Mouse (Mus musculus) MEL (cell line): ENCODE results near the gene Grb10. TPM values are rescaled to one million over a fixed set of nuclear protein-coding genes. Genes with fewer than 3 reads are reported as not detected.

Experiments used
- DNase-seq: peaks from one replicate; pipeline ENCODE4 v3.0.0; 2011; ENCODE audit warnings: low read depth, low spot score
- H3K27ac ChIP-seq: 2 replicates; pipeline ENCODE4 v1.5.1; 2012; ENCODE audit warnings: low read depth, mild to moderate bottlenecking, control low read depth, low read length, moderate library complexity; ENCODE audit not compliant: control insufficient read depth
- H3K27me3 ChIP-seq, 2 experiments: fragments of 150-350 bp in 1 of 2; sonication (generic) in 1 of 2; 2 replicates each; pipeline ENCODE4 v1.6.1; 2012; ENCODE audit warnings: low read length in 2 of 2, mild to moderate bottlenecking in 2 of 2, improper control_type of control experiment in 1 of 2, moderate library complexity in 1 of 2; ENCODE audit not compliant: insufficient read depth in 2 of 2, control insufficient read depth in 1 of 2
- H3K36me3 ChIP-seq, 2 experiments: 2 replicates each; pipeline ENCODE4 v1.6.1; 2012 to 2014; ENCODE audit warnings: low read length in 2 of 2, improper control_type of control experiment in 1 of 2, inconsistent platforms in 1 of 2, mild to moderate bottlenecking in 1 of 2; ENCODE audit not compliant: insufficient read depth in 2 of 2, control insufficient read depth in 1 of 2
- H3K4me1 ChIP-seq, 2 experiments: fragments of 150-350 bp in 1 of 2; sonication (generic) in 1 of 2; 2 replicates each; pipeline ENCODE4 v1.6.1; 2012; ENCODE audit warnings: low read length in 2 of 2, improper control_type of control experiment in 1 of 2, mild to moderate bottlenecking in 1 of 2; ENCODE audit not compliant: insufficient read depth in 2 of 2, control insufficient read depth in 1 of 2
- H3K4me3 ChIP-seq, 2 experiments: fragments of 150-350 bp in 1 of 2; sonication (generic) in 1 of 2; 2 replicates each; pipeline ENCODE4 v1.5.1; 2012; ENCODE audit warnings: low read depth in 2 of 2, low read length in 2 of 2, mild to moderate bottlenecking in 2 of 2, moderate library complexity in 2 of 2, control low read depth in 1 of 2, improper control_type of control experiment in 1 of 2; ENCODE audit not compliant: control insufficient read depth in 1 of 2, insufficient read depth in 1 of 2
- H3K79me2 ChIP-seq: 2 replicates; pipeline ENCODE4 v1.6.1; 2012; ENCODE audit warnings: mild to moderate bottlenecking, low read length, moderate library complexity; ENCODE audit not compliant: control insufficient read depth, poor library complexity, insufficient read depth
- H3K9ac ChIP-seq: 2 replicates; pipeline ENCODE4 v1.6.1; 2012; ENCODE audit warnings: low read depth, mild to moderate bottlenecking, control low read depth, low read length, moderate library complexity; ENCODE audit not compliant: control insufficient read depth, poor library complexity, severe bottlenecking
- H3K9me3 ChIP-seq: fragments of 150-350 bp; sonication (generic); replicated peaks from 2 replicates; pipeline ENCODE4 v1.6.1; 2012; ENCODE audit warnings: mild to moderate bottlenecking, low read length, improper control_type of control experiment, moderate library complexity; ENCODE audit not compliant: insufficient read depth
- BHLHE40 ChIP-seq: IDR thresholded peaks from 2 replicates; pipeline ENCODE4 v1.6.1; 2012; ENCODE audit warnings: low read depth, mild to moderate bottlenecking, inconsistent platforms, low read length, improper control_type of control experiment, borderline replicate concordance
- E2F4 ChIP-seq: IDR thresholded peaks from 2 replicates; pipeline ENCODE4 v1.6.1; 2011; ENCODE audit warnings: low read depth, low read length, improper control_type of control experiment, borderline replicate concordance
- EP300 ChIP-seq, 2 experiments: IDR thresholded peaks; 2 replicates each; pipeline ENCODE4 v1.6.1; 2011; ENCODE audit warnings: improper control_type of control experiment in 2 of 2, low read length in 2 of 2, low read depth in 1 of 2, mild to moderate bottlenecking in 1 of 2
- GABPA ChIP-seq: IDR thresholded peaks from 2 replicates; pipeline ENCODE4 v1.6.1; 2012; ENCODE audit warnings: low read depth, mild to moderate bottlenecking, inconsistent platforms, low read length, improper control_type of control experiment, moderate library complexity
- JUND ChIP-seq: IDR thresholded peaks from 2 replicates; pipeline ENCODE4 v1.6.1; 2011; ENCODE audit warnings: low read depth, mild to moderate bottlenecking, improper control_type of control experiment, low read length
- KAT2A ChIP-seq: conservative IDR thresholded peaks from 2 replicates; pipeline ENCODE4 v1.6.1; 2012; ENCODE audit warnings: low read depth, low read length, improper control_type of control experiment, inconsistent platforms
- MAFK ChIP-seq: IDR thresholded peaks from 2 replicates; pipeline ENCODE4 v1.6.1; 2011; ENCODE audit warnings: low read depth, mild to moderate bottlenecking, low read length, improper control_type of control experiment, borderline replicate concordance
- MAZ ChIP-seq: IDR thresholded peaks from 2 replicates; pipeline ENCODE4 v1.6.1; 2012; ENCODE audit warnings: low read depth, mild to moderate bottlenecking, inconsistent platforms, low read length, improper control_type of control experiment
- MYC ChIP-seq: IDR thresholded peaks from 2 replicates; pipeline ENCODE4 v1.6.1; 2011; ENCODE audit warnings: low read depth, mild to moderate bottlenecking, low read length, improper control_type of control experiment, moderate library complexity
- NELFE ChIP-seq: IDR thresholded peaks from 2 replicates; pipeline ENCODE4 v1.6.1; 2011; ENCODE audit warnings: low read depth, low read length, improper control_type of control experiment
- POLR2AphosphoS2 ChIP-seq: IDR thresholded peaks from 2 replicates; pipeline ENCODE4 v1.6.1; 2011; ENCODE audit warnings: low read length, improper control_type of control experiment
- RAD21 ChIP-seq: IDR thresholded peaks from 2 replicates; pipeline ENCODE4 v1.6.1; 2011; ENCODE audit warnings: mild to moderate bottlenecking, low read depth, low read length, improper control_type of control experiment
- TCF12 ChIP-seq: IDR thresholded peaks from 2 replicates; pipeline ENCODE4 v1.6.1; 2014; ENCODE audit warnings: low read depth, mild to moderate bottlenecking, inconsistent platforms, low read length, improper control_type of control experiment, moderate library complexity
- ZMIZ1 ChIP-seq: IDR thresholded peaks from 2 replicates; pipeline ENCODE4 v1.6.1; 2012; ENCODE audit warnings: low read depth, mild to moderate bottlenecking, inconsistent platforms, low read length, improper control_type of control experiment, moderate library complexity
- ZNF384 ChIP-seq: IDR thresholded peaks from 2 replicates; pipeline ENCODE4 v1.6.1; 2012; ENCODE audit warnings: low read depth, mild to moderate bottlenecking, inconsistent platforms, low read length, improper control_type of control experiment
- polyA plus RNA-seq, 2 experiments: library from polyadenylated mRNA; stranded (reverse) in 1 of 2; unstranded in 1 of 2; fragments of >175 nt in 1 of 2; fragments of >200 nt in 1 of 2; gene quantifications; 2 replicates each; pipeline versions ENCODE4 v1.2.1 to v1.2.4; 2012; ENCODE audit warnings: low replicate concordance in 2 of 2, low read depth in 1 of 2; ENCODE audit not compliant: insufficient read length in 2 of 2, insufficient read depth in 1 of 2, missing spikeins in 1 of 2
- total RNA-seq: library from RNA; depleted of rRNA; stranded (reverse); fragments of 300-350 nt; gene quantifications from 2 replicates; pipeline ENCODE4 v1.2.3, GENCODE M21; 2012

The Grb10 gene
- total and polyA plus RNA-seq, 3 experiments: not detected

DNA sequence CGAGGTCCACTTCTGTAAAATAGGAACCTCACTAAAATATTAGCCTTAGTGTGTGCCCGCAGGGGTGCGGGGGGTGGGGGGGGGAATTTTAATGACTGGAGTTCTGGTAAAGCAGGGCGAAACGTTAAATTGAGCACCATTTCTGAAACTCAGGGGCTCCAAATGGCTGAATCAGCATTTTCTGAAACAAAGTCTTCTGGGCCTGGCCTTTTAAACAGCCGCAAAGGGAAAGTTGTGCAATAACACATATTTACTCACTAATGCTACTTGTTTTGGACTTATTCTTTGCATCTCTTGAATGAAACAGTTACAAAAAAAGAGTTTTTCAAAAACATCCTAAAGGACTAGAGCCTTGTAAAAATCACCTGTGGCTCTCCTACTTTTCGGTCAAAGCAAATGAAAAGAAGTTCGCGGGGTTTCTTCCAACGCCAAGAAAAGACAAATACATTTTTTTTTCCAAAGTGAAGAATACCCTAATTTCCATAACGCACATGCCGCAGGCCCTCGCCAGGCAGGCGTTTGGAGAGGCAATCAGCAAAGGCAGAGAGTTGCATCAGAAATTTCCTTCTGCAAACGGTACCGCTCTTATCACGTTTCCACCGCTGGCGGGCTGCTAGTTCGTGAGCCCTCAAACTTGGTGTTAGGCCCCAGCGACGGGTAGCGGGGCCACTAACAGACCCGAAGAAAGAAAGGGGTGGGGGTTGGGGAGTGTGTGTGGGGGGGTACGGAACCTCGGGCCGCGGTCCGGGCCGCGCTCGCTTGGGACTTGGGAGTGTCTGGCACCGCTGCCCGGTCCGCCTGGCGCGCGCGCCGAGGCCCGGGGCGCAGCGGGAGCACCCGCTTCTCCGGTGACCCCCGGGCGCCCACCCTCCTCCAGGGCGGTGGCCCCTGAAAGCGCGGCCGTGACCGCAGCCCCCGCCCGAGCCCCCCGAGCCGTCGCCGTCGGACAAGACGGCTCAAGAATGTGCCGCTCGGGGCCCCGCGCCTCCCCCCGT, 2.3 kb downstream of the Grb10 start:
- Histone ChIP-seq H3K4me1 (no peaks in the 10 kb centered on the region), H3K27me3 (0 out of 4 replicates have a peak, but pooled peaks cover 0 to 1% of the 10 kb centered on the region in 2 experiments), H3K9ac (no peak overlapping the region), H3K36me3 (no peaks in the 10 kb centered on the region), H3K79me2 (no peaks in the 10 kb centered on the region), H3K4me3 (no peak overlapping the region), H3K9me3 (no peaks in the 10 kb centered on the region), H3K27ac (no peak overlapping the region)
- no peak for TF ChIP-seq ZMIZ1
- TF ChIP-seq BHLHE40: no peak
- TF ChIP-seq KAT2A: no peak
- peak; percentile 41; the same call in 1 of the 2 replicates for TF ChIP-seq MAFK
- no peak for TF ChIP-seq NELFE
- DNase-seq: no peak

GRCm38 (mm10) chr11:12035324-12035723, 3.2 kb downstream of the Grb10 start:
- Histone ChIP-seq H3K9me3 (no peaks in the 10 kb centered on the region), H3K27me3 (0 out of 4 replicates have a peak, but pooled peaks cover 0 to 1% of the 10 kb centered on the region in 2 experiments), H3K4me3 (no peak overlapping the region), H3K36me3 (no peaks in the 10 kb centered on the region), H3K27ac (no peak overlapping the region), H3K79me2 (no peaks in the 10 kb centered on the region), H3K4me1 (no peaks in the 10 kb centered on the region), H3K9ac (no peak overlapping the region)
- DNase-seq: no peak
- no peak for TF ChIP-seq EP300 (IDR thresholded peaks at IDR 0.05; ENCODE audit: low read depth in 1 of 2, low read length in 2 of 2)
- no peak for TF ChIP-seq KAT2A
- TF ChIP-seq JUND: no peak
- TF ChIP-seq MAZ: no peak
- no peak for TF ChIP-seq ZNF384
- no peak for TF ChIP-seq RAD21
- TF ChIP-seq GABPA: no peak
- TF ChIP-seq MYC: no peak
- no peak for TF ChIP-seq TCF12
- no peak for TF ChIP-seq E2F4
- no peak for TF ChIP-seq POLR2AphosphoS2
